Mouse (Mus musculus) embryo, embryonic 10 days (tissue): ENCODE data around the gene Lrr1.
"Not testable (repeated sequence)": the region's sequence is repeated elsewhere in the genome, so short reads cannot be mapped to it uniquely, and the experiment has no call there.

ENCODE experiments used
- DNase-seq: peaks from one replicate; pipeline ENCODE4 v3.0.0-alpha.2; 2015; ENCODE audit warnings: low spot score

Gene Lrr1

GRCm38 (mm10) chr12:69164904-69165303 is 3.7 kb upstream of the Lrr1 start:
- no peak for DNase-seq

- DNase-seq, result not testable (repeated sequence)
These were observed 1.6 kb upstream of the Lrr1 start for GRCm38 (mm10) chr12:69166861-69167581.

GRCm38 (mm10) chr12:69167656-69168460 is 756 bp upstream of the Lrr1 start:
- DNase-seq, result no peak

- DNase-seq, result no peak
These were observed 2.7 kb downstream of the Lrr1 start for GRCm38 (mm10) chr12:69171307-69171706.

- DNase-seq, result no peak
These were observed 7.4 kb downstream of the Lrr1 start for GRCm38 (mm10) chr12:69175975-69176374.

- DNase-seq, result peak; percentile 2
These were observed 8.9 kb downstream of the Lrr1 start for GRCm38 (mm10) chr12:69177526-69177925.

GRCm38 (mm10) chr12:69179371-69179770 is 10.8 kb downstream of the Lrr1 start:
- peak; percentile 3 for DNase-seq

- DNase-seq, result peak; percentile 1
These were observed 13.2 kb downstream of the Lrr1 start for GRCm38 (mm10) chr12:69181800-69182199.

- DNase-seq, result peak; percentile 96
These were observed 15.1 kb downstream of the Lrr1 start, which contains the start of the genes Rpl36al and Mgat2 for GRCm38 (mm10) chr12:69183583-69184308. Gene Rpl36al, minus strand, starts transcription at chr12:69184083. Gene Mgat2, plus strand, starts transcription at chr12:69184157.

- DNase-seq, result peak; percentile 47
These were observed 16.0 kb downstream of the Lrr1 start for GRCm38 (mm10) chr12:69184342-69185295.

- DNase-seq, result peak; percentile 3
These were observed 16.8 kb downstream of the Lrr1 start for GRCm38 (mm10) chr12:69185371-69185770.

- no peak for DNase-seq
These were observed 18.3 kb downstream of the Lrr1 start for GRCm38 (mm10) chr12:69186811-69187471.

GRCm38 (mm10) chr12:69190074-69190473 is 21.5 kb downstream of the Lrr1 start:
- no peak for DNase-seq

GRCm38 (mm10) chr12:69190522-69190921 is 21.9 kb downstream of the Lrr1 start:
- no peak for DNase-seq

- no peak for DNase-seq
These were observed 22.8 kb downstream of the Lrr1 start for GRCm38 (mm10) chr12:69191396-69191795.

- DNase-seq, result no peak
These were observed 24.0 kb downstream of the Lrr1 start for GRCm38 (mm10) chr12:69192637-69193036.

GRCm38 (mm10) chr12:69196444-69197377 is 28.1 kb downstream of the Lrr1 start, which contains the start of gene Gm49383:
Gene Gm49383, minus strand, starts transcription at chr12:69197104.
- peak; percentile 84 for DNase-seq

GRCm38 (mm10) chr12:69197378-69198163 is 29.0 kb downstream of the Lrr1 start:
- DNase-seq, result peak; percentile 57

- DNase-seq, result peak; percentile 93
These were observed 29.5 kb downstream of the Lrr1 start, which contains the start of gene Dnaaf2 for GRCm38 (mm10) chr12:69198164-69198535. Gene Dnaaf2, minus strand, starts transcription at chr12:69198429.
